Mouse (Mus musculus) frontal cortex, postnatal 36 days (tissue): ENCODE data around the gene Auts2.

ENCODE experiments used
- DNase-seq, 2 experiments: peaks; one replicate each; pipeline ENCODE4 v3.0.0; 2022; ENCODE audit warnings: low spot score in 2 of 2

Auts2 gene

DNA sequence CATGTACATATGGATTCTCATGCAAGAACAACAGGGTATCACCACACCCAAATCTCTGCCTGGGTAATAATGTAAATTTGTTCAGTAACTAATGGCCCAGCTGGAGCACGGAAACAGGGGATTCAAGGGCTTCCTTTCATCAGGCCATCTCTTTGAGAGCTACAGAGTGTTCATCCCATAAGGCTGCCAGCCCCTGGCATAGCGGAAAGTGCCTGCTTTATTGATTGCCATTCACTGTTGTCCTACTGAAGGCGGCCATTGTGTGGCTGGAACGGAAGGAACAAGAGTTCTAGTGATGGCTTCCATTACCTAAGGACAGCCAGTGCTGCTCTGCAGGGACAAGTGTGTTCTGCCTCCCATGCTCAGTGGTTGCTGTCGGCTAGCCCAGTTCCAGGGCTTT lies 865.6 kb downstream of the Auts2 start:
- DNase-seq, result peak; percentile 51 to 66

DNA sequence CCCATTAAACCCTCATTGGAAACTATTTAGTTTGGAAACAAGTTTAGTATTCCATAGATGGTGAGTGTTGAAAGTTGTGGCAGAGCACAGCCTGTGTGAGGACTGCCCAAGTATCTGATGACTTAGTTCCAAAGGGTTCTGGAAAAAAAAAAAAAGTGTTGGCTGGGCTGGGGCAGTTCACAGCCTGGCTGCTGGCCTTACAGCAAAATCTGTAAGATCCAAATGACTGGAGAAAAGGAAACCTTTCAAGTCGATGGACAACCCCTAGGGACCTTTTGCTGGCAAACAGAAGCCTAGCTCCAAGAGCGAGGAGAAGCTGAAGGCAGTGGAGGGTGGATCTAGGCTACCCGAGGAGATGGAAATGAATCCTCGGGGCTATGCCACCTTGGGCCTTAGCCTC lies 869.4 kb downstream of the Auts2 start:
- DNase-seq, result no peak

DNA sequence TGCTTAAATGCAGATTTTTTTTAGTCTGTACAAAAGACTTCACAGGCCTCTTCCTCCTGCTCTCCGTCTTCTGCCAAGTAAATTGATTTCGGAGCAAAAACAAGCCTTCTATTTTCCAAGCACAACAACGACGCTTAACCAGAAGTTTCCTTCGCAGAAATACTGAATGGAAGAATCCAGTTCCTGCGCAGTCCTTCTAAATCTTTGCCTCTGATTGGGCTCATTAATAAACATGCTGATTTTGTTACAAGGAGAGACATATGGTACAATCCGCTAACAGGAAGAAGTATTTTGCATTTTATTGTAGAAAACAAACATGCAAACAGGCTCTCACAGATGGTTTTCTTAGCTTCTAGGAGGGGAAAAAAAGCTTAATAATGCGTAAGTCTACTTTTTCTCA lies 878.1 kb downstream of the Auts2 start:
- DNase-seq, result no peak

DNA sequence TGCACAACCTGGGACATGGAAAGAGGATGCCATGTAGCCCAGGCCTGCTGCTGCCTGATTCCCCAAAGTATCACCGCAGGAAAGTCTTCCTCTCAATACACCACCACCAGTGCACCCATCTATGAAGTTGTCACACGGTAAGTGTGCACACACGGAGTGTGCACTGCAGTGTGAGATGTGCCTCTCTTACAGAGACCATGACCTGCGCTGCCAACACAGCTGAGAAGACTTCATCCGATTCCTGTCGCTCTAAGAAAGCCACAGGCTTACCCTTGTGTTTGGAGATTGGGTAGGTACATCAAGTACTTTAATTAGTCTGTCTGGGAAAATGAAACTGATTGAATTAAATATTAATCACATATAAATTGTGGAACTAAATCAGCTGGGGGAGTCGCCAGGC lies 878.5 kb downstream of the Auts2 start:
- DNase-seq, result peak in 1 of 2 experiments; percentile 2

DNA sequence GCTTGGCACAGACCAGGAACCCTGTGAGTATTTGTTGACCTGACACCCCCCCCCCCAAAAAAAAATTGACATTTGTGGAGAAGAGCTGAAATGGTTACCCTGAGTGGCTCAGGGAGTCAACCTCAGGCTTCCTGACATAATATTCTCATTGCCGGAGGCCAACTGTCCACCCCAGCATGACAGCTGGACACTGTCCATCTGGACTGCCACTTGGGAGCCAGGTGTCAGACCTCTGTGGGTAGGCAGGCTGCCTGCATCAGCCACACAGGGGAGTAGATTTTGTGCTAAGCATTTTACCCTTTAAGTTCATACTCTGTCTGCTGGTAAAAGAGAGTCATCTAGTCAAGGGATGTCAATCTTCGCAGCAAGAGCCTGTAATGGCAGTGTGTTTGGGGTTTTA lies 880.5 kb downstream of the Auts2 start:
- DNase-seq, result no peak

DNA sequence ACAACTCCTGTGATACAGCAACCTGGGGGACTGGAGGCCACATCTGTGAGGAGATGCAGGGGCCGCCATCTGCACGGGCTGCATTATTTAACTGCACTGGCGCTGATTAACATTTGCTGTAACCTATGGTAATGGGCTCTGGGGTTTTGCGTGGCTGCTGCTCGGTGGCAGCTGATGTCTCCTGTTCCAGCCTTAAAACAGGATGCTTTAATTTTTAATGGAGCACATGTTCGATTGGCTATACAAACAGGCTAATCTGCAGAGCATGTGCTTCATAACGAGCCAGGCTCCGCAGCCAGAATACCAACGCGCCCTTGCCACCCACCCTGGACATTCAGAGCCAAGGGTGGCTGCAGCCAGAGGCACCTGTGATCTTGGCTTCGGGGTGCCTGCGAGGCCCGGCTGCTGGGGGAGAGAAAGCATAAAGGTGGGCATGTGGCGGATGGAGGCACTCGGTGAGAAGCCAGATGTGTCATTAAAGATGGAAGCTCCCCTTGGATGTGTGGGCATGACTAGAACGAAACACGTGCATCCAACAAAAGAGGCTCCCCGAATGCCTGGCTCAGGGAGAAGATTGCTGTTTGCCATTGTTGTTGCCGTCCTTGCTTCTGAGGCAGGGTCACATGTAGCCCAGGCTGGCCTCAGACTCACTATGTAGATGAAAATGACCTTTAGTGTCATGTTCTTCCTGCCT lies 884.2 kb downstream of the Auts2 start:
- DNase-seq, result no peak

DNA sequence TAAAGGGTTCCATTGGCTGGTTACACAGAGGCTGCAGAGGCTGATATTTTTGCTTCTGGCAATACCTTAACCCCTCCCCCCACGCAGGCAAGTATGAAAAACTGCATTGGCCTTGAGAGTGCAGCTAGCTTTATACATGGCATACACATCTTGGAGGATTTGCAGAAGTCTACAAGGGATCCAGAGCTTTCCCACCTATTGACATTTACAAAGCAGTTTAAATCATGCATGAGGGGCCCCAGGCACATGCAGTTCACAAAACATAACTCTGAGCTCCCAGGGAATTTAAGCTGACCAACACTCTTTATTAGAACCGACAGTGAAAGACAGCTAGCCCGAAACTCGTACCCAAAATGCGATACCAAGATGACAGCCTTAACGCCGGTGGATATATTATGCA lies 888.9 kb downstream of the Auts2 start:
- DNase-seq, result no peak

DNA sequence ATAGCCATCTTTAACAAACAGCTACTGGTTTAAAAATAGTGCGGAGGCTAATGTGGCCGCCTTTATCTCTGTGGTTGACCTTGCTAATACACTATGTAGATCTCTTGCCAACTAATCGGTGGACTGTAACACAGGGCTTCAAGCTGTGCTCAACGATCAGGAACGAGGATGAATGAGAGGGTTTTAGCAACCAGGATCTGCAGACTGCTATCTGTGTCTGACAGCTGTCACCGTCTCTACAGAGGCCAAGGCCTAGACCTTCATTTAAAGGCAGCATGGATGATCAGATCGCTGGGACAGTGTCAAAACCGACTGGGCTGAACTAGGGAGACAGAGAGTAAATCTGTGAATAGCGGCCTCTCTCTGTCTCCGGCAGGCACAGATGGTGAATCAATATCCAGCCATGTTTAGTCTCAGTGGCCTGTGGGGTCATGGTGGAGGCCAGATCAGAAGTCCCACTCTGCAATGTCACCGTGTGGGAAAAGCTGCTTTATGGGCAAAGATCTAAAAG lies 892.7 kb downstream of the Auts2 start:
- DNase-seq, result no peak

DNA sequence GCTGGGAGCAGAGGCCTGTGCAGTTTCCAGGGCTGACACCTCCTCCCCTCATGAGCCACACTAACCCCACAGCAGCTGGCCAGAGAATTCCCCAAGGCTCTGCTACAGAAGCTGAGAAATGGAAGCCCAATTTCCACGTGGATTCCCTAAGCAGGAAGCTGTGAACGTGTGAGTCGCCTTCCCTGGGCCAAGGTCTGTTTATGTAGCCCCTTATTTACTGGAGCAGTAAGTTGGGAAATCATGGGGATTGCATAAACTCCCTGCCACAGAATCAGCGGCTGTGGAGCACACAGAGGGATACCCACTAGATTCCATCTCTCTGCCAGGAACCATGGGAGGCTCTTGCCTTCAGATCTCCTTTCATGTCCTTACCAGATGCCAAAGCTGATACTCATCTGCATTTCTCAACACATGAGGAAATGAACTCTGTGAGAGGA lies 895.4 kb downstream of the Auts2 start:
- DNase-seq, result peak in 1 of 2 experiments; percentile 20

DNA sequence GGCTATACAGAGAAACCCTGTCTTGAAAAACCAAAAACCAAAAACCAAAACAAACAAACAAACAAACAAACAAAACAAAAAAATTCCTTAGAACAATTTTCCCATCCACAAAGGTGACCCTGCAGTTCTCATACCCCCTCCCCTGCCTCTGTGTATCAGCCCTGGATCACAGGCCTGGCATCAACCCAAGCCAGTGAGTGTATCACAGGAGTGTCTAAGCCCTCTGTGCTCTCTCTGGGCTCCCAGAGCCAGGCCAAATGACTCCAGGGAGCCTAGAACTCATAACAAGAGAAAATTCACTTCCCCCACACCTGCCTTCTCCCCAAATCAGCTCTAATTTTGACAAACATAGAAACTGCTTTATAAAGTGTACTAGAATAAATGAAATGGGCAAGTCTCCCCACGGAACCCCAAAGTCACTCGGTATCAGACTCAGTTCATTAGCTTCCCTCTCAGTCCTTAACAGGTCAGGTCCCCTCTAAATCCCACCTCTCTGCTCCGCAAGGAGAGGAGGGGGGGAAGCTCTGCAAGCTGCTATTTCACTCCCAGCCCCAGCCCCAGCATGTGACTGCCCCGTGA lies 896.0 kb downstream of the Auts2 start:
- no peak for DNase-seq

DNA sequence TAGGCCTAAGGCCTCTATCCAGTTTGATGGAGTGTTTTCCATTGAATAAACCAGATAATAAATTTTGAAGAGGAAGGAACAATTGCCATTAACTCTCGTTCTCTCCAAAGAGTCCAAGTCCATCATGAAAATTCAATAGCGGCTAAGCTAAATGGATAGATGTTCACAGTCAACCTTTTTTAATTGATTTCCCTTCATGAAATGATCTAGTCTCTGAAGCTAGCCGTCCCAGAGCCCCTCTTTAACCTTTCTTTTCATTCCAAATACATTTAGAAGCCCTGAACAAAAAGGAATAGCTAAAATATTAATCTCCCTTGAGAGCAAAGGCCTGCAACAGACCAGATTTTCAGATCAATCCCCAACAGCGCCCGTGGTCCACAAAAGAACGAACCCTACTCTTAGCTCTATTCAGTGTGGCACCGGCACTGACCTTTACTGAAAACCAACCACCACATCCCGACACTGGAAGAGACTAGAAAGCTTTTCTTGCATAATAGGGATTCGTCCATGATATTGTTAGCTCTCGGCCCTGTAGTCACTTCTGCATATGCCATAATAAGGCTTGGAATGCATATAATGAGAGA lies 896.9 kb downstream of the Auts2 start:
- no peak for DNase-seq

DNA sequence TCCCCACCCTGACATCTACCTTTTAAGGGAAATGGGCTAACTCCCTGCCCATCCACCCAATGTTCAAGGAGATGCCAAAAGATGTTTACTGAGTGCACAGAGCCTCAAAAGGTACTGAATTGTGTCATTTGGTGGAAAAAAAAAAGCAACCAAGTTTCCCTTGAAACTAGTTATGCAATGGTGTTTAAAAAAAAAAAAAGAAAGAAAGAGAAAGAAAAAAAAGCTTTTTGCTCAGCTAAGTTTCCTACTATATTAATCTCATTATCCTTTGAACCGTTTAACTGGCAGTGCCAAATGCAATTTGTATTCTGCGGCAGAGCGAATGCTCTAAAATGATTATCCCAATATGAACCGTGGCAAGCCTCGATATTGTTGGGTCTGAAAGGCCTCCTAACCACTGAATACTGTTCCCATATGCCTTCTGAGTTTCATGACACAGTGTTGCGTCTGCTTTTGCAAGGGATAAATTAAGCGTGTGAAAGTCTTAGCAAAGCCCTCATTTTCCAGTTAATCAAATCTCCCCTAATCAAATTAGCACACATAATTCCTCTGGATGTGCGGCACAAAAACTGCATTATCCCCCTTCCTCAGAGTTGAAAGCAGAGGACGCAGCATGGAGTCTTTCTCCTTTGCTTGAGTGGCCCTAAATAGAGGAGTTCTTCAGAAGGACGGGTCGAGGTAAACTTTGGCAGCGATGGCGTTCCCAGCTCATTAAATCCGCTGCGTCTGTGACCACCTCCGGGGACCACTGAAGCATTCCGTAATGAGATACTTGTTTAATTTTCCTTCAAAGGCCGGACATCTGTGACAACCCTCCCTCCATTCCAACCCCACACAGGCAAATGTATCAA lies 897.6 kb downstream of the Auts2 start:
- peak in 1 of 2 experiments; percentile 29 for DNase-seq

DNA sequence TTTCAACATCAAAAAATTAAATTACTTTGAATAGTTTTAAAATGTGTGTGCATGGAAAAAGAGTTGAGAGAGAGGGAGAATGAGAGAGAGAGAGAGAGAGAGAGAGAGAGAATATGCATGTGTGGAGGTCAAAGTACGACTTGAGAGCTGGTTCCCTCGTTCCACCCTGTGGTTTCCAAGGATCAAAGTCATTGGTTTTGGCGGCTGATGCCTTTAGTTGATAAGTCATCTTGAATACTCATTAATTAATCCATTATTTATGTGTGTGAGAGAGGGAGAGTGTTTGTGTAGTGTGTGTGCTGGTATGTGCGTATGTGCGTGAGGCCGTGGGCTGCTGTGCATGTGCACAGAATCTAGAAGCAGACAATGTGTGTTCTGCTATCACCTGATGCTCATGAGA lies 898.8 kb downstream of the Auts2 start:
- DNase-seq, result no peak

DNA sequence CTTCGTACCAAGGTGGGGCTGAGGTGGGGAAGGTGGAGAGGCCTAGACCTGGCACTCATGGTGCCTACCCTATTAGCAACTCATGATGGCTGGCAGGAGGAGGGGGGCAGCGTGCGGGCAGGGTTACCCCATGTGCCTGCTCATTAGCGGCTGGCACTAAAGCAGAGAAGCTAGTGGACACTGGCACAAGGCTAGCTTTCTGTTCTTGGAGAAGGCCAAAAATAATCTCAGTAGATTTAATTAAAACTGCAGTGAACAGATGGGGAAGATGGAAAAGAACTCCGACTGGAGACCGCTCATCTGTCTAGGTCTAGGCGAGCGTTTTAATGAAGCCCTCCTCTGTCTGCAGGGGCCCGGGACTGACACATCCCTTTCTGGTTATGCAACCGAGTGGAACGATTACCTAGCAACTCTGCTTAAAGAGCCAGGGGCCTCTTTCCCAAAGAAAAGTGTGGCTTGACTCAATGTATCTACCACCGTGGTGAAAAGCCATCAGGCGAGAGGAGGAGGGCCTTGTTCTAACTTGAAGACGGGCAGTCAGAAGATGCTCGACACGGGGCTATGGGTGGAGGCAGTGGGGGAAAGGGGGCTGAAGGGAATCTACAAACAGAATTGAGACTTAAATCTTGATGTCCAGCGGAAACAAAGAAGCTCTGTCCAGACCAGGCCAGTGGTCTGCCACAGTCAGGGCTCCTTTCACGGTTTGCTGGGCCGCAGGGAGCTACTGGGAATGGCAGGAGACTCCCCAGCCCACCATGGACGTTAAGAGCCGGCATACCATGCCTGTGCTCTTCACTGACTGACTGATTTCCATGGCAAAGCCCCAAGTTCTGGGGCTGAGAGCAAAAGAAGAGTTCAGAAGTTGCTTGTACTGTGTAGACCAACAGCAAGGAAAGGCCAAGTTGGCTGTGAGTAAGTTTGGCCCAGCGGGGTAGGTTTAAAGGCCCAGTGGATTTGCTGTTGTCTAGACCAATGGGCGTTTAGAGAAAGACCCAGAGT lies 899.7 kb downstream of the Auts2 start:
- peak; percentile 56 to 75 for DNase-seq

DNA sequence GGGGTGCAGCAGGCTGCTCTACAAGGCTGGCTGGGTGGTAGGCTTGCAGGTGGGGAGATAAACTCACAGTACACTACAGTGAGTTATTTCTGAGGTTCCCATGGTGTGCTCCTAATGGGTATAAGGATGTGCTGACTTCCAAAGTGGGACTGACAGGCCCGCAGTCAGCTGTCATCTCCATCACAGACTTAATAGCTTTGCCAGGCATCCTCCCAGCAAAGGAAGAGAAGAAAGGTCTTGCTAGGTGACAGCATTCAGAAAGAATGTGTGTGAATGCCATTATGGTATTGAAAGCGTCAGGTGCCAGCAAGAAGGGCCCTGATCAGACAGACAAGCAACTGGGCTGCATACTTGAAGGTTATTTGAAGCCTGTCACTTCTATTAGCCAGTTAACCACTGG lies 900.4 kb downstream of the Auts2 start:
- no peak for DNase-seq

DNA sequence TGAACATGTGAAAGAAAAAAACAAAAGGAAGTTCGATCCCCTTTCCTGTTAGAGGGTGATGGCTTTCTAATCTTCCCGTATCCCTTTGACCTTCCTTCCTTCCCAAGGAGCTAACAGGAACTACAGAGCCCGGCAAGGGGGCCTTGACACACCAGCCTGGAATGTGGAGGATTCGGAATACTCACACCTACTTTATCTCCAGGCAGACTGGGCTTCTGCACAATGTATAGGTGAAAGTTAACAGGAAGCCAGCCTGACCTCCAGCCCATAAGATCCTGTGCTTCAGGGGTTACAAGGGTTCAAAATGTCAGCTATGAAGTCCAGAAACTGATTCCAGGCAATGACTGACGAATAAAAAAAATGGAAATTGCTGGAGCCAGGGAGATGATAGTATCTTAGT lies 906.7 kb downstream of the Auts2 start:
- DNase-seq, result no peak

DNA sequence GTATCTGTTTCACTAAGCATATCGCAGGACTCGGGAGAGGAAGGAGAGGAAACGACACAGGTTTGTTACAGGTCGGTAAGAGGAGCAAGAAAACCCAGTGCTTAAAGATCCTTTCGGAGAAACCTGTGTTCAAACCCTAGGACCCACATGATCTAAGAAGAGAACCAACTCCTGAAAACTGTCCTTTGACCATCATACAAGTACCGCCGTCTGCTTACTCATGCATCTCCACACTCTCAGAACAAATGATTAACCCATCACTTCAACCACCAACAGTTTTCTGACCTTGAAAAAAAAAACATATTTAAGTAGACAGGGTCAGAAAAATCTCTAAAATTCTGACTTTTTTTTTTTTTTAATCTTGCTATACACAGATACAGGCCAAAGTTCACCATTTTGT lies 908.4 kb downstream of the Auts2 start:
- DNase-seq, result no peak

DNA sequence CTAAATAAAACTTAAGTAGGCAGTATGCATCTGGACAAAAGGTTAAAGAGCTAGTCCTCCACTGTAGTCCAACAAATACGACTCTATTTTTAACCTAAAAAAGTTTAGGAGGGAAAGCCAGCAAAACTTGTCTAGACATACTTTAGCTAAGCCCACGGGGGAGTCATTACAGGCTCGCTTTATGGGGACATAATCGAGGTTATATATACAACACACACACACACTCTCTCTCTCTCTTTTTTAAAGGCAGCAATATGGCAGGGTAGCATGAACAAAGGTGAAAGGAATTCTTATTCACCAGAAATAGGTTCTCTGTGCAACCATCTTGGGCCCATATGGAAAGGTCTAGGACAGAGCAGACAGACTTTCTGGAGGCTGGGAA lies 911.2 kb downstream of the Auts2 start:
- no peak for DNase-seq

DNA sequence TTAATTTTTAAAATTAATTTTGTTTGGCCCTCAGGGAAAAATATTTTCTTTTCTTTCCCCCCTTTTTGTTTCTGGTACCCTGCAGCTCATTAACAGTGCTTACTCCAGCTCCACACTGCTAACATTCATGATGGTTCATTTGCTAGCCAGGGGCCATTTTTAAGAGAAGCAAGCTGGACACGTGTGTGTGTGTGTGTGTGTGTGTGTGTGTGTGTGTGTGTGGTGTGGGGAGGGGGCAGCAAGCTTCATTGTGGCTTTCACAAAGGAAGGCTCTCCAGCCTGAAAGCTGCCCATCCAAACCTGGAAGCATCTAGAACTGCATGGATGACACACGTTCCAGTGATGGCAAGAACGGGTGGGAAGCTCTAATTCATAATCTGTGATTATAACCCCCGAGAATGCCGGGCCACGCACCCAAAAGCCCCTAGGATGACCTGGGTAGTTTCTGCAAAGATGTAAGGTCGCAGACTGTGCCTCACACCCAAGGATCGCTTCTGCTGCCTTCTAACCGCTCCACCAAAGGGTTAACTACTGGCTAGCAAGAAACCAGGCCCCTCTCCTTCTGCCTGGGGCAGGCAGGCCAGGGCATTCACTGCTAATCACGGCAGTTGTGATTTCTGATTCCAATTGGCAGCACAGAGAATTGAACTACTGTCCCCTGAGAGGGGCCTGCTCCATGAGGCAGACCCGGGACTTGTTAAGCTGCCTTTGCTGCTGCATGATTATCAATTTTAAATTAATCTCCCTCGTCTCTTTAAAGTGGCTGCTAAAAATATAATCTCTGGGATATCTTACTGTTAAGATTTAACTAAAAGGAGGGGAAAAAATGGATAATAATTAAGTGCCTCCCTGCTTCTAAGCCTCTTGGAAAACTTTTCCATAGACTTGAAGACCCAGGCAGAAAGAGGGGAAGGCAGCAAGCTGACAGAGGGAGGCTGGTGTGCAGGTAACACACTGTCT lies 911.8 kb downstream of the Auts2 start:
- DNase-seq, result no peak

DNA sequence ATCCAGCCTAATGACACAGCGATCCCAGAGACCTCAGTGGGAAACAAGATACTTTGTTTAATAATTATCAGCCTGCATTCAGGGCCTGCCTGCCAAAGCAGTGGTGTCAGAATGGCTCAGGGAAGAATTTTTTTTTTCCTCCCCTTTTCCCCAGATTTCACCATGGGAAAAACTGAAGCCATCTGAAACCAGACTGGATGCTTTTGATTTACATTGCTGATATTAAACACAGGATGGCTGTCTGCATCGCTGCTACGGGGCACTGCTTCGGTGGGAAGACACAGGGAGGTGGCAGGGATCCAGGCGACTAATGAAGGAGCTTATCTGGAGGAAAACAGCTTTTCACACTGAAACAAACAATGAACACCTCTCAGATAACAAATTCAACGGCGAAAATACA lies 912.6 kb downstream of the Auts2 start:
- DNase-seq, result no peak
